Mouse (Mus musculus) thymus, adult 2 months (tissue): Measurements from ENCODE around the gene Atp6ap1. TPM values are rescaled to one million over a fixed set of nuclear protein-coding genes. Genes with fewer than 3 reads are reported as not detected.

Experiments
- DNase-seq: peaks from one replicate; pipeline ENCODE4 v3.0.0; 2021
- H3K27ac ChIP-seq: fragments of 200-500 bp; 2 replicates; pipeline ENCODE4 v1.5.1; 2012; ENCODE audit warnings: low read length, control low read depth; ENCODE audit not compliant: control insufficient read depth, insufficient read depth
- H3K27me3 ChIP-seq: fragments of 200-500 bp; 2 replicates; pipeline ENCODE4 v1.6.1; 2012; ENCODE audit warnings: mild to moderate bottlenecking, low read length, moderate library complexity, mixed read lengths; ENCODE audit not compliant: control insufficient read depth, insufficient read depth
- H3K36me3 ChIP-seq: fragments of 200-500 bp; 2 replicates; pipeline ENCODE4 v1.6.1; 2012; ENCODE audit warnings: mild to moderate bottlenecking, low read length, moderate library complexity; ENCODE audit not compliant: control insufficient read depth, insufficient read depth
- H3K4me1 ChIP-seq: fragments of 200-500 bp; replicated peaks from 2 replicates; pipeline ENCODE4 v1.6.1; 2012; ENCODE audit warnings: low read length; ENCODE audit not compliant: control insufficient read depth, insufficient read depth
- H3K4me3 ChIP-seq: fragments of 200-500 bp; 2 replicates; pipeline ENCODE4 v1.5.1; 2012; ENCODE audit warnings: mild to moderate bottlenecking, low read length, control low read depth, moderate library complexity; ENCODE audit not compliant: control insufficient read depth, insufficient read depth
- CTCF ChIP-seq: fragments of 200-500 bp; IDR thresholded peaks from 2 replicates; pipeline ENCODE4 v1.5.1; 2012; ENCODE audit warnings: mild to moderate bottlenecking, control low read depth, low read length, moderate library complexity, borderline replicate concordance; ENCODE audit not compliant: control insufficient read depth, poor library complexity, insufficient read depth; ENCODE audit errors: extremely low read depth
- POLR2A ChIP-seq: fragments of 200-500 bp; IDR thresholded peaks from 2 replicates; pipeline ENCODE4 v1.6.1; 2012; ENCODE audit warnings: mild to moderate bottlenecking, low read length, control low read depth, moderate library complexity; ENCODE audit not compliant: control insufficient read depth, poor library complexity, insufficient read depth; ENCODE audit errors: extremely low read depth
- WGBS: fragments of 180-500 bp; shearing (Covaris S2); methylation state at CpG from one replicate; pipeline ENCODE4 v1.1.7; 2018; 5-methylcytosine and 5-hydroxymethylcytosine counted together
- polyA plus RNA-seq: library from polyadenylated mRNA; depleted of rRNA; stranded (reverse); fragments of >200 nt; gene quantifications from 2 replicates; pipeline ENCODE4 v1.2.3, GENCODE M21; 2012; rRNA removed

Atp6ap1 gene
- polyA plus RNA-seq, result 289 and 373 TPM in 2 replicates

- Histone ChIP-seq H3K4me3 (peak within 1 kb of the TSS; percentile 76), H3K27ac (no peak within 1 kb of the TSS), H3K27me3 (no peaks in the 10 kb centered on the region), H3K36me3 (peaks cover 7% of the 10 kb centered on the region; the same call in 1 of the 2 replicates), H3K4me1 (no peaks in the 10 kb centered on the region; the same call in 1 of the 2 replicates)
- 1% methylated on average over 37 of the region's 37 CpGs for WGBS
- DNase-seq, result peak; percentile 93
- TF ChIP-seq CTCF, result no peak
- peak; percentile 62 for TF ChIP-seq POLR2A
Measured at GRCm38 (mm10) chrX:74296538-74297448, at the start of gene Atp6ap1. TSS of gene Atp6ap1 (plus strand) at chrX:74297097.

DNA sequence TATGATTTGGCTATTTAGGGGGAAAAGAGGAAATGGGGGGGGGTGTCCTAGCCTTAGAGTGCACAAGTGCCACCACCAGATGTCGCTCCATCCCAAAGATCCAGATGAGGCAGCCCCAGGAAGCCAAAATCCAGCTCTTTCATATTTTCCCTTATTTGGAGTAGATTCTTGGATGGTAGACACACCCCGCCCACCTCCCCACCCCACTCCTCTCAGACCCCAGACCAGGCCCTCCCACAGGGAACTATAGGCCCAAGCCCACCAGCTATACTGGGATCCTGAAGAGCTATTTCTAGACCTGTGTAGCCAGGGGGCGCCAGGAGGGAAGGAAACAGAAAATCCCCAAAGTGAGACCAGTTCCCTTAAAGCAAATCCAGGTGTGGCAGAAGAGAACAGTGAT, 48.2 kb upstream of the Atp6ap1 start:
- peak; percentile 67 for DNase-seq
- WGBS, result 5% methylated on average over 3 of the region's 3 CpGs
- H3K4me3 ChIP-seq, result no peak overlapping the region; the same call in 1 of the 2 replicates
- H3K36me3 ChIP-seq, result no peaks in the 10 kb centered on the region
- peaks cover 15% of the 10 kb centered on the region; the same call in 1 of the 2 replicates for H3K4me1 ChIP-seq
- H3K27ac ChIP-seq, result peak overlapping the region; percentile 45; the same call in 1 of the 2 replicates
- no peaks in the 10 kb centered on the region for H3K27me3 ChIP-seq
- TF ChIP-seq POLR2A (no peak), CTCF (peak; percentile 59; the same call in 1 of the 2 replicates)

DNA sequence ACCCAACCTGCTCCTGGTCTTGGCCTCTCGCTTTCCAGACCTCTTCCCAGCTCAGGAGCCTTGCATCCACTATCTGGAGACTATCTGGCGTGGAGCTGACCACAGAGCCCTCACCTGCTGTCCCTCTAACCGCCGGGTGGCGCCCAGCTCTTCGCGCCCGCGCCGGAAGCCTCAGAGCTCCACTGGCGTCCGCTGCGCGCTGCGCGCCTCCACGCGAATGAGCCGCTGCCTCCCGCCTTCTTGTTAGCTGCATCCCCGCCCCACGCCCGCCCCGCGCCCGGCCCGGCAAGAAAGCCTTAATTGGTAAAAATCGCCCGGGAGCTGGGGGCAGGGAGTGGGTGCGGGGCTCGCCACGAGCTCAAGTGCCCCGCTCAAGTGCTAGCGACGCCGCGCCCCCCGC, 47.3 kb upstream of the Atp6ap1 start, which contains the start of gene Flna:
Gene Flna, minus strand, starts transcription at position 206 of the 400 bp plus-strand sequence.
- WGBS, result 8% methylated on average over 35 of the region's 38 CpGs
- 0 out of 2 replicates have a peak, but pooled peaks have one; percentile 42 for TF ChIP-seq CTCF
- no peak for TF ChIP-seq POLR2A
- peak; percentile 62 for DNase-seq

GRCm38 (mm10) chrX:74254153-74254887, 42.6 kb upstream of the Atp6ap1 start, which contains the start of gene Emd:
TSS of gene Emd (plus strand) at chrX:74254687.
- TF ChIP-seq CTCF (no peak), POLR2A (peak; percentile 53)
- Histone ChIP-seq H3K36me3 (peaks cover 9% of the 10 kb centered on the region; the same call in 1 of the 2 replicates), H3K4me1 (peaks cover 11% of the 10 kb centered on the region), H3K27me3 (no peaks in the 10 kb centered on the region), H3K4me3 (peak within 1 kb of the TSS; percentile 96), H3K27ac (peak within 1 kb of the TSS; percentile 87)
- WGBS, result 15% methylated on average over 39 of the region's 39 CpGs
- DNase-seq, result peak; percentile 75

More for the DNA sequence above, 47.3 kb upstream of the Atp6ap1 start, which contains the start of gene Flna:
- H3K27ac ChIP-seq, result peak within 1 kb of the TSS; percentile 45; the same call in 1 of the 2 replicates
- H3K4me1 ChIP-seq, result peaks cover 15% of the 10 kb centered on the region; the same call in 1 of the 2 replicates
- H3K27me3 ChIP-seq, result no peaks in the 10 kb centered on the region
- peak within 1 kb of the TSS; percentile 34 for H3K4me3 ChIP-seq
- no peaks in the 10 kb centered on the region for H3K36me3 ChIP-seq

DNA sequence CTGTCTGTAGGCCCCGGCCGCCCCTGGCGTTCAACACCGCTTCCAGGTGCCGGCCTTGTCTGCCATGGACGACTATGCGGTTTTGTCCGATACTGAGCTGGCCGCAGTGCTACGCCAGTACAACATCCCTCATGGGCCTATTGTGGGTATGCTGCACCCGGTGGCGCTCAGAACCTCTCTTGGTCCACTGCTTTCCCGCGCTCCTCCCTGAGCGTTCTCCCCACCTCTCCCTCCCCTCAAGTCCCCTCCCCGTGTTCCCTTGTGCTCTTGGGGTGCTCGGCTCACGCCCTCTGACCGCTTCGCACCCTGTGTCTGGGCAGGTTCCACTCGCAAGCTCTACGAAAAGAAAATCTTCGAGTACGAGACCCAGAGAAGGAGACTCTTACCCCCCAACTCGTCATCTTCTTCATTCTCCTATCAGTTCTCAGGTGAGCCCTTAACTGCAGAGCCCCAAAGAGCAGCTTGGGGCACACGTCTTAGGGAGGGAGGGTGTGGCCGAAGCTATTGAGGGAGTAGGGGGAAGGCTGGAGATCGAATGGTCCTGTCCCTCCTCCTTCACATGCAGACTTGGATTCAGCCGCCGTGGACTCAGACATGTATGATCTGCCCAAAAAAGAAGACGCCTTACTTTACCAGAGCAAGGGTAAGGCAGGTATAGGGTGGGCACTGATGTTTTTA, 41.9 kb upstream of the Atp6ap1 start:
- 2% methylated on average over 31 of the region's 31 CpGs for WGBS
- Histone ChIP-seq H3K27me3 (no peaks in the 10 kb centered on the region), H3K27ac (peak overlapping the region; percentile 87), H3K4me1 (peaks cover 7% of the 10 kb centered on the region), H3K4me3 (peak overlapping the region; percentile 96), H3K36me3 (peaks cover 9% of the 10 kb centered on the region; the same call in 1 of the 2 replicates)
- DNase-seq, result peak; percentile 5
- TF ChIP-seq CTCF (no peak), POLR2A (no peak)
